Mouse (Mus musculus) heart, embryonic 13.5 days (tissue): ENCODE measurements around the gene Dbndd1. TPM values are rescaled to one million over a fixed set of nuclear protein-coding genes. Genes with fewer than 3 reads are reported as not detected.

Source experiments
- ATAC-seq: fragments of 200-750 bp; cut with Nextera tagmentation; 2 replicates; pipeline ENCODE4 v1.8.0; 2017; ENCODE audit warnings: moderate TSS enrichment; ENCODE audit not compliant: insufficient number of reproducible peaks, low FRiP score, low TSS enrichment; ENCODE audit errors: extremely low read depth
- H3K27ac ChIP-seq: fragments of 300-500 bp; sonication (generic); replicated peaks from 2 replicates; pipeline ENCODE4 v1.5.1; 2015; ENCODE audit warnings: moderate library complexity, mild to moderate bottlenecking, inconsistent platforms
- H3K27me3 ChIP-seq: fragments of 300-500 bp; sonication (generic); replicated peaks from 2 replicates; pipeline ENCODE4 v1.6.1; 2015; ENCODE audit warnings: mild to moderate bottlenecking, inconsistent platforms
- H3K36me3 ChIP-seq: fragments of 300-500 bp; sonication (generic); 2 replicates; pipeline ENCODE4 v1.6.1; 2015; ENCODE audit warnings: mild to moderate bottlenecking, inconsistent platforms
- H3K4me1 ChIP-seq: fragments of 300-500 bp; sonication (generic); 2 replicates; pipeline ENCODE4 v1.6.1; 2015; ENCODE audit warnings: inconsistent platforms
- H3K4me2 ChIP-seq: fragments of 300-500 bp; sonication (generic); 2 replicates; pipeline ENCODE4 v1.6.1; 2015; ENCODE audit warnings: inconsistent platforms, mild to moderate bottlenecking, moderate library complexity
- H3K4me3 ChIP-seq: fragments of 300-500 bp; sonication (generic); 2 replicates; pipeline ENCODE4 v1.5.1; 2015; ENCODE audit warnings: moderate library complexity, mild to moderate bottlenecking, inconsistent platforms
- H3K9ac ChIP-seq: fragments of 300-500 bp; sonication (generic); 2 replicates; pipeline ENCODE4 v1.6.1; 2015; ENCODE audit warnings: inconsistent platforms, mild to moderate bottlenecking, moderate library complexity
- H3K9me3 ChIP-seq: fragments of 300-500 bp; sonication (generic); 2 replicates; pipeline ENCODE4 v1.6.1; 2016; ENCODE audit warnings: inconsistent platforms
- WGBS: fragments of 180-500 bp; shearing (Covaris S2); methylation state at CpG from one replicate; pipeline ENCODE4 v1.1.7; 2015; ENCODE audit warnings: mixed read lengths; 5-methylcytosine and 5-hydroxymethylcytosine counted together
- polyA plus RNA-seq: library from polyadenylated mRNA; unstranded; fragments of >200 nt; fragmentation: Nextera tagmentation; extraction: Ambion mirVana; gene quantifications from 2 replicates; pipeline ENCODE4 v1.2.1, GENCODE M21; 2015

Dbndd1 gene
- polyA plus RNA-seq, 1 experiment from 2014 or later = 1.4 TPM

- peaks cover 28% of the 10 kb centered on the region for H3K4me1 ChIP-seq
- WGBS = 2% methylated on average over 9 of the region's 9 CpGs
- H3K9ac ChIP-seq = peak overlapping the region; percentile 81
These were observed 1.1 kb downstream of the Dbndd1 start for GRCm38 (mm10) chr8:123514136-123514535.

GRCm38 (mm10) chr8:123510819-123511218 lies 4.4 kb downstream of the Dbndd1 start:
- WGBS = 67% methylated on average over 5 of the region's 5 CpGs
- no peak overlapping the region for H3K4me3 ChIP-seq
- H3K9ac ChIP-seq = no peak overlapping the region
- peaks cover 43% of the 10 kb centered on the region for H3K36me3 ChIP-seq
- ATAC-seq = no peak
- peaks cover 40% of the 10 kb centered on the region for H3K27me3 ChIP-seq
- peaks cover 22% of the 10 kb centered on the region for H3K4me1 ChIP-seq
- H3K4me2 ChIP-seq = no peak overlapping the region
- H3K27ac ChIP-seq = no peak overlapping the region
- H3K9me3 ChIP-seq = no peaks in the 10 kb centered on the region

More at GRCm38 (mm10) chr8:123514136-123514535, 1.1 kb downstream of the Dbndd1 start:
- peak overlapping the region; percentile 62 for H3K4me3 ChIP-seq
- H3K27ac ChIP-seq = no peak overlapping the region
- peak overlapping the region; percentile 89 for H3K4me2 ChIP-seq
- peaks cover 61% of the 10 kb centered on the region for H3K27me3 ChIP-seq
- H3K36me3 ChIP-seq = peaks cover 10% of the 10 kb centered on the region
- ATAC-seq = no peak
- H3K9me3 ChIP-seq = no peaks in the 10 kb centered on the region

GRCm38 (mm10) chr8:123507153-123507552 lies 8.1 kb downstream of the Dbndd1 start:
- peaks cover 77% of the 10 kb centered on the region for H3K36me3 ChIP-seq
- ATAC-seq = no peak

GRCm38 (mm10) chr8:123505695-123506094 lies 9.6 kb downstream of the Dbndd1 start:
- peaks cover 92% of the 10 kb centered on the region for H3K36me3 ChIP-seq

More at GRCm38 (mm10) chr8:123507153-123507552, 8.1 kb downstream of the Dbndd1 start:
- Histone ChIP-seq H3K27me3 (0 out of 2 replicates have a peak, but pooled peaks cover 4% of the 10 kb centered on the region), H3K4me2 (no peak overlapping the region), H3K4me3 (no peak overlapping the region), H3K9ac (no peak overlapping the region), H3K27ac (no peak overlapping the region), H3K9me3 (no peaks in the 10 kb centered on the region), H3K4me1 (no peaks in the 10 kb centered on the region)
- 77% methylated on average over 5 of the region's 5 CpGs for WGBS

GRCm38 (mm10) chr8:123505267-123505666 lies 10.0 kb downstream of the Dbndd1 start:
- Histone ChIP-seq H3K4me3 (no peak overlapping the region), H3K9me3 (no peaks in the 10 kb centered on the region), H3K4me2 (no peak overlapping the region), H3K9ac (no peak overlapping the region), H3K27me3 (no peaks in the 10 kb centered on the region), H3K4me1 (no peaks in the 10 kb centered on the region), H3K36me3 (peaks cover 96% of the 10 kb centered on the region), H3K27ac (no peak overlapping the region)
- WGBS = 93% methylated on average over 4 of the region's 4 CpGs
- no peak for ATAC-seq

More at GRCm38 (mm10) chr8:123505695-123506094, 9.6 kb downstream of the Dbndd1 start:
- no peak overlapping the region for H3K4me2 ChIP-seq
- H3K27ac ChIP-seq = no peak overlapping the region
- H3K4me3 ChIP-seq = no peak overlapping the region
- ATAC-seq = no peak
- no peak overlapping the region for H3K9ac ChIP-seq
- 0 out of 2 replicates have a peak, but pooled peaks cover 4% of the 10 kb centered on the region for H3K27me3 ChIP-seq
- H3K9me3 ChIP-seq = no peaks in the 10 kb centered on the region
- WGBS = 91% methylated on average over 9 of the region's 9 CpGs
- no peaks in the 10 kb centered on the region for H3K4me1 ChIP-seq

GRCm38 (mm10) chr8:123504591-123505195 lies 10.6 kb downstream of the Dbndd1 start:
- WGBS = 88% methylated on average over 9 of the region's 9 CpGs
- ATAC-seq = no peak
- peaks cover 97% of the 10 kb centered on the region for H3K36me3 ChIP-seq
- no peak overlapping the region for H3K27ac ChIP-seq
- no peaks in the 10 kb centered on the region for H3K9me3 ChIP-seq
- no peak overlapping the region for H3K4me3 ChIP-seq
- no peaks in the 10 kb centered on the region for H3K27me3 ChIP-seq
- H3K4me1 ChIP-seq = no peaks in the 10 kb centered on the region
- H3K4me2 ChIP-seq = no peak overlapping the region
- H3K9ac ChIP-seq = no peak overlapping the region

- peaks cover 98% of the 10 kb centered on the region for H3K36me3 ChIP-seq
- H3K4me1 ChIP-seq = no peaks in the 10 kb centered on the region
- H3K27ac ChIP-seq = no peak overlapping the region
- no peaks in the 10 kb centered on the region for H3K9me3 ChIP-seq
- H3K4me3 ChIP-seq = no peak overlapping the region
- WGBS = 97% methylated on average over 6 of the region's 6 CpGs
- no peak overlapping the region for H3K9ac ChIP-seq
- ATAC-seq = no peak
- no peaks in the 10 kb centered on the region for H3K27me3 ChIP-seq
- no peak overlapping the region for H3K4me2 ChIP-seq
These were observed 11.3 kb downstream of the Dbndd1 start for GRCm38 (mm10) chr8:123503801-123504467.

- no peak overlapping the region for H3K9ac ChIP-seq
- H3K4me1 ChIP-seq = no peaks in the 10 kb centered on the region
- no peak overlapping the region for H3K4me2 ChIP-seq
- 87% methylated on average over 5 of the region's 5 CpGs for WGBS
- no peaks in the 10 kb centered on the region for H3K27me3 ChIP-seq
- peaks cover 94% of the 10 kb centered on the region for H3K36me3 ChIP-seq
- no peak for ATAC-seq
- no peak overlapping the region for H3K27ac ChIP-seq
- H3K9me3 ChIP-seq = no peaks in the 10 kb centered on the region
- no peak overlapping the region for H3K4me3 ChIP-seq
These were observed 13.1 kb downstream of the Dbndd1 start for GRCm38 (mm10) chr8:123502192-123502591.

GRCm38 (mm10) chr8:123499556-123499955 lies 15.7 kb downstream of the Dbndd1 start:
- 93% methylated on average over 11 of the region's 11 CpGs for WGBS
- ATAC-seq = no peak

GRCm38 (mm10) chr8:123498963-123499362 lies 16.3 kb downstream of the Dbndd1 start:
- WGBS = 86% methylated on average over 11 of the region's 11 CpGs
- H3K36me3 ChIP-seq = peaks cover 96% of the 10 kb centered on the region
- H3K27ac ChIP-seq = no peak overlapping the region
- H3K9me3 ChIP-seq = no peaks in the 10 kb centered on the region
- H3K4me3 ChIP-seq = no peak overlapping the region
- no peak overlapping the region for H3K4me2 ChIP-seq
- H3K4me1 ChIP-seq = no peaks in the 10 kb centered on the region
- ATAC-seq = no peak
- no peaks in the 10 kb centered on the region for H3K27me3 ChIP-seq
- no peak overlapping the region for H3K9ac ChIP-seq

More at GRCm38 (mm10) chr8:123499556-123499955, 15.7 kb downstream of the Dbndd1 start:
- no peak overlapping the region for H3K4me2 ChIP-seq
- H3K9ac ChIP-seq = no peak overlapping the region
- H3K36me3 ChIP-seq = peaks cover 96% of the 10 kb centered on the region
- no peaks in the 10 kb centered on the region for H3K9me3 ChIP-seq
- no peaks in the 10 kb centered on the region for H3K4me1 ChIP-seq
- H3K4me3 ChIP-seq = no peak overlapping the region
- no peak overlapping the region for H3K27ac ChIP-seq
- no peaks in the 10 kb centered on the region for H3K27me3 ChIP-seq

- H3K4me3 ChIP-seq = no peak overlapping the region
- 86% methylated on average over 4 of the region's 4 CpGs for WGBS
- peaks cover 96% of the 10 kb centered on the region for H3K36me3 ChIP-seq
- no peak for ATAC-seq
- H3K4me2 ChIP-seq = no peak overlapping the region
- no peak overlapping the region for H3K27ac ChIP-seq
- no peaks in the 10 kb centered on the region for H3K27me3 ChIP-seq
- no peaks in the 10 kb centered on the region for H3K9me3 ChIP-seq
- H3K9ac ChIP-seq = no peak overlapping the region
- no peaks in the 10 kb centered on the region for H3K4me1 ChIP-seq
These were observed 17.6 kb downstream of the Dbndd1 start for GRCm38 (mm10) chr8:123497699-123498098.

- Histone ChIP-seq H3K9ac (no peak overlapping the region), H3K36me3 (peaks cover 98% of the 10 kb centered on the region), H3K9me3 (no peaks in the 10 kb centered on the region), H3K4me2 (no peak overlapping the region), H3K27me3 (no peaks in the 10 kb centered on the region), H3K4me3 (no peak overlapping the region), H3K4me1 (no peaks in the 10 kb centered on the region), H3K27ac (no peak overlapping the region)
- ATAC-seq = no peak
- 93% methylated on average over 9 of the region's 9 CpGs for WGBS
These were observed 22.4 kb downstream of the Dbndd1 start for GRCm38 (mm10) chr8:123492898-123493297.
